Mouse (Mus musculus) heart, embryonic 16.5 days (tissue): ENCODE results near the gene Btbd19. TPM values are rescaled to one million over a fixed set of nuclear protein-coding genes. Genes with fewer than 3 reads are reported as not detected.

ENCODE experiments used
- ATAC-seq: fragments of 200-750 bp; cut with Nextera tagmentation; replicated peaks from 2 replicates; pipeline ENCODE4 v1.8.0; 2017; ENCODE audit warnings: moderate number of reproducible peaks; ENCODE audit not compliant: insufficient read depth, low FRiP score; ENCODE audit errors: extremely low read depth
- H3K27ac ChIP-seq: fragments of 300-500 bp; sonication (generic); 2 replicates; pipeline ENCODE4 v1.5.1; 2014; ENCODE audit warnings: mild to moderate bottlenecking, low read length, control low read depth, moderate library complexity
- H3K27me3 ChIP-seq: fragments of 300-500 bp; sonication (generic); 2 replicates; pipeline ENCODE4 v1.6.1; 2014; ENCODE audit warnings: low read length, mixed read lengths; ENCODE audit not compliant: control insufficient read depth, insufficient read depth
- H3K36me3 ChIP-seq: fragments of 300-500 bp; sonication (generic); 2 replicates; pipeline ENCODE4 v1.6.1; 2014; ENCODE audit not compliant: control insufficient read depth, insufficient read depth
- H3K4me1 ChIP-seq: fragments of 300-500 bp; sonication (generic); 2 replicates; pipeline ENCODE4 v1.6.1; 2014; ENCODE audit warnings: low read length, mixed read lengths; ENCODE audit not compliant: control insufficient read depth, insufficient read depth
- H3K4me2 ChIP-seq: fragments of 300-500 bp; sonication (generic); 2 replicates; pipeline ENCODE4 v1.6.1; 2014; ENCODE audit warnings: low read depth, mild to moderate bottlenecking, control low read depth, low read length
- H3K4me3 ChIP-seq: fragments of 300-500 bp; sonication (generic); 2 replicates; pipeline ENCODE4 v1.5.1; 2014; ENCODE audit warnings: mild to moderate bottlenecking, control low read depth, low read length
- H3K9ac ChIP-seq: fragments of 300-500 bp; sonication (generic); 2 replicates; pipeline ENCODE4 v1.6.1; 2014; ENCODE audit warnings: low read length, control low read depth
- H3K9me3 ChIP-seq: fragments of 300-500 bp; sonication (generic); replicated peaks from 2 replicates; pipeline ENCODE4 v1.6.1; 2016; ENCODE audit warnings: low read length; ENCODE audit not compliant: control insufficient read depth
- WGBS: fragments of 180-500 bp; shearing (Covaris S2); extraction: QIAGEN DNeasy Blood & Tissue Kit; methylation state at CpG from one replicate; pipeline ENCODE4 v1.1.7; 2014; 5-methylcytosine and 5-hydroxymethylcytosine counted together
- polyA plus RNA-seq: library from polyadenylated mRNA; unstranded; fragments of >200 nt; fragmentation: Nextera tagmentation; extraction: Ambion mirVana; gene quantifications from 2 replicates; pipeline ENCODE4 v1.2.1, GENCODE M21; 2015

The Btbd19 gene
- polyA plus RNA-seq, 1 experiment from 2014 or later, result 4.6 TPM

DNA sequence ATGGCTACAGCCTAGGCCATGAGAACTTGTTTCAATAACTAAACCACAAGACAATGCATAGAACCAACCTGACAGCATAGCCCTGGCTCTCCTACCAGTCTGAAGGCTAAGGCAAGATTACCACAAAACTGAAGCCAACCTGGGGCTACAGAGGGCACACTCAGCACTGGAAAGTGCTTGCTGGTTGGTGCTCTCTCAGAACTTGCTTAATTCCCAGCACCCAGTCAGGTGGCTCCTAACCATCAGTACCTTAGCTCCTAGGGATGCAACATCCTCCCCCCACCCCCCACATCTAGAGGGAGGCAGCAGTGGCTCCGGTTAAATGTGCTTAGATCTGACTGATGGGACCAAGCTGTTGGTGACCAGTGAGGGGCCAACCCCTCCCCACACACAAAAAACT lies 25.9 kb upstream of the Btbd19 start:
- ATAC-seq, result no peak
- H3K36me3 ChIP-seq, result peaks cover 44% of the 10 kb centered on the region
- no peak overlapping the region for H3K4me2 ChIP-seq
- 74% methylated on average over 1 of the region's 1 CpGs for WGBS
- H3K27me3 ChIP-seq, result no peaks in the 10 kb centered on the region
- no peak overlapping the region for H3K9ac ChIP-seq
- H3K27ac ChIP-seq, result no peak overlapping the region
- H3K9me3 ChIP-seq, result no peaks in the 10 kb centered on the region
- no peak overlapping the region for H3K4me3 ChIP-seq
- H3K4me1 ChIP-seq, result peaks cover 24% of the 10 kb centered on the region

DNA sequence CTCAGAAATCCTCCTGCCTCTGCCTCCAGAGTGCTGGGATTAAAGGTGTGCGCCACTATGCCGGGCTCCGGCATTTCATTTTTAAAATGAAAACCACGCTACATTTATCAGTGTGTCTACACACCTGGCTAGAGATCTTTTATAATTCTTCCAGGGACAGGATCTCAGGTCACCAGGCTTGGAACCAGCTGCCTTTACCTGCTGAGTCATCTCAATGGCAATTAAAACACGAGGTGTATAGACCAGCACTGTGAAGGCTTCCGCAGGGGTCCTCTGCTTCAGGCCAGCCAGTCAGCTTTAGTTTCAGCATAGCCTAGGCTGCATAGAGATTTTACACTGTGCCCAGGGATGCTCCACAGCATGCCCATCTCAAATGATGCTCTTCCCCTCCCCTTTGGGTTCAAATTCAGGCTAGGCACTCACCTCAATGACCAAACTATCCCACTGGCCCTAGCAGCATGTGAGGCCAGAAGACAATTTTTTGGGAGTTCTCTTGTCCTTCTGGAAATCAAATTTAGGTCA lies 24.7 kb upstream of the Btbd19 start:
- no peaks in the 10 kb centered on the region for H3K27me3 ChIP-seq
- H3K4me2 ChIP-seq, result no peak overlapping the region
- peaks cover 24% of the 10 kb centered on the region for H3K4me1 ChIP-seq
- ATAC-seq, result no peak
- peaks cover 44% of the 10 kb centered on the region for H3K36me3 ChIP-seq
- H3K4me3 ChIP-seq, result no peak overlapping the region
- H3K27ac ChIP-seq, result no peak overlapping the region
- H3K9ac ChIP-seq, result no peak overlapping the region
- WGBS, result 93% methylated on average over 6 of the region's 6 CpGs
- no peaks in the 10 kb centered on the region for H3K9me3 ChIP-seq

DNA sequence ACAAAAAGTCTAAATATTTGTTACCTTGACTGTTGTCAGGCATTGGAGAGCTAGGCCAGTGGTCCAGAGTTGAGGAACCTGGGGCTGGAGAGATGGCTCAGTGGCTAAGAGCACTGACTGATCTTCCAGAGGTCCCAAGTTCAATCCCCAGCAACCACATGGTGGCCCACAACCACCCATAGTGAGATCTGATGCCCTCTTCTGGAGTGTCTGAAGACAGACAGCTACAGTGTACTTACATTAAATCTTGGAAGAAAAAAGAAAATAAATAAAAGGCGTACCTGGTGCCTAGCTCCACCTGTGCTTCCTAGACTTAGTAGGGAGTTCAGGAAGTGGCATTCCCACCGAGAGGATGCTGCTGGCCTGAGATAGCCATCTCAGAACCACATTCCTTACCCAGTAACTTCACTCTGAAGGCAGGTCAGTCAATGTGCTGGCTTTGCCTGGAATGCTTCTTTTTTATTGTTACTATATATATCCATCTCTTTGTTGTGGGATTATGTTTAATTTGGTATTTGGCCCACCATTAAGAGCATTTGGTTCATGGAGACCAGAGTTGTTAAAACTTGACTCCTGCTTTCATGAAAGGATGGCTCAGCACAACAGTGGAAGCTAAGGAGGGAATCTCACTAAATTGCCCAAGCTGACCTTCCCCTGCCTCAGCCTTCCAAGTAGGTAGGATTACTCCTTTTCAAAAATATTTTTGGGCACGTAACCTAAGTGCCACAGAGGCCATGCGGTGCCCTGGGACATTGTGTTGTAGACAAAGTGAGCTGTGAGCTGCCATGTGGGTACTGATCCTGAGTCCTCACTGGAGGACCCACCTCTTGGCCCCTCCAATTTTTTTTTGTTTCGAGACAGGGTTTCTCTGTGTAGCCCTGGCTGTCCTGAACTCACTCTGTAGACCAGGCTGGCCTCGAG lies 24.0 kb upstream of the Btbd19 start:
- H3K36me3 ChIP-seq, result peaks cover 44% of the 10 kb centered on the region
- ATAC-seq, result no peak
- no peak overlapping the region for H3K4me3 ChIP-seq
- WGBS, result 71% methylated on average over 6 of the region's 6 CpGs
- H3K9me3 ChIP-seq, result no peaks in the 10 kb centered on the region
- no peaks in the 10 kb centered on the region for H3K27me3 ChIP-seq
- no peak overlapping the region for H3K9ac ChIP-seq
- peaks cover 21% of the 10 kb centered on the region for H3K4me1 ChIP-seq
- H3K4me2 ChIP-seq, result no peak overlapping the region
- H3K27ac ChIP-seq, result no peak overlapping the region

DNA sequence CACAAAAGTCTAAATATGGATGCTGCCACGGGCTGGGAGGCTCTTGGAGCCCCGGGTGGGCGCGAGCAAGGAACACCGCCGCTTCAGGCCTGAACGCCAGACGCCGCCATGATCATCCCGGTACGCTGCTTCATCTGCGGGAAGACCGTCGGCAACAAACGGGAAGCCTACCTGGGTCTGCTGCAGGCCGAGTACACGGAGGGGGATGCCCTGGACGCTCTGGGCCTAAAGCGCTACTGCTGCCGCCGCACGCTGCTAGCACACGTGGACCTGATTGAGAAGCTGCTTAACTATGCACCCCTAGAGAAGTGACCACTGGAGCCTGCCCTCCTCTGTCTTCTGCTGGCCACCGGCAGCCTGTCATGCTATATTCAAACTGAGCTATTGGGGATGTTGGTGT lies 23.3 kb upstream of the Btbd19 start:
- H3K4me2 ChIP-seq, result no peak overlapping the region
- peaks cover 37% of the 10 kb centered on the region for H3K36me3 ChIP-seq
- H3K4me1 ChIP-seq, result peaks cover 14% of the 10 kb centered on the region
- no peaks in the 10 kb centered on the region for H3K27me3 ChIP-seq
- H3K4me3 ChIP-seq, result no peak overlapping the region
- no peak overlapping the region for H3K9ac ChIP-seq
- WGBS, result 69% methylated on average over 24 of the region's 24 CpGs
- no peak for ATAC-seq
- H3K27ac ChIP-seq, result no peak overlapping the region
- H3K9me3 ChIP-seq, result no peaks in the 10 kb centered on the region

DNA sequence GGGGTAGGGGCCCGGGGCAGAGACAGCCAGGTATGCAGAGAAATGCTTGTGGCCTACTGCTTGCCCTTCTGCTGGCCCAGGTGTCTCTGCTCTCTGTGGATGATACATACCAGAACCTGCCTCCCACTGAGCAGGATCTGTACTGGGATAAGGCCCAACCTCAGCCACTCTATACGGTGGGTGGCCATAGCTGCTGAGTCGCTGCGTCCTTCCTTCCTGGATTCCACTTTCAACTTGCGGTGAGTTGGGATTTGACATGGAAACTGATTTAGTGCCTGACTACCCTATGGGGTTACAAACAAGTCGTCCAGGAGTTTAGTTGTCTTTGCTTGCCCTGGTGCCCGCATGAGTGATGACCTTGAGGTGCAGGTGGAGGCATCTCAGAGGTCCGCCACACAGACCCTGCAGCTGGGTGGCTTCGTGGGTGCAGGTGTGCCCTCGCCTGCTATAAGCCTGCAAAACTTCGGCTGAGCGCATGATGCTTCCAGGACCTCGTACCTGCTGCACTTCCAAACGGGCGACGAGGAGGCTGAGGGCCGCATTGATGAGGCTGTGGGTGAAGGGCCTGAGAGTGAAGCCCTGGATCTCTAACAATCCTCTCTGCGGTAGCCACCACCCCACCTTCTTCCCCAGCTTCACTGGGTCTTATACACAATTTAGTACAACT lies 22.7 kb upstream of the Btbd19 start:
- ATAC-seq, result no peak
- Histone ChIP-seq H3K9ac (no peak overlapping the region), H3K36me3 (peaks cover 31% of the 10 kb centered on the region), H3K4me3 (no peak overlapping the region), H3K4me2 (no peak overlapping the region), H3K27me3 (no peaks in the 10 kb centered on the region), H3K4me1 (peaks cover 7% of the 10 kb centered on the region), H3K9me3 (no peaks in the 10 kb centered on the region), H3K27ac (no peak overlapping the region)
- 78% methylated on average over 18 of the region's 18 CpGs for WGBS

DNA sequence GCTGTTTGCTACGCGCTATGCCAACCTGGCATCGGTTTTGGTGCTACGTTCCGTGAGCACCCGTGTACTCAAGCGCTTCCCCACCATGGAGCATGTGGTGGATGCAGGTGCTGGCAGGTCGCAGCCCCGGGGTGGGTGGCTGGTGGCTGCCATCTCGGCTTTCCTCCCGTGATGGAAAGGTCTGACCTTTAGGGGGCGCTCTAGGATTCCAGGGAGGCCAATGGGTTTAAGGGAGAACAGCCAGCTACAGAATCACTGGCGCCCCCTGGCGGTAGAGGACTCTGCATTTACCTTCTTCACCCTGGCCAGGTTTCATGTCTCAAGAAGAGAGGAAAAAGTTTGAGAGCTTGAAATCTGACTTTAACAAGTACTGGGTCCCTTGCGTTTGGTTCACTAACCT lies 20.7 kb upstream of the Btbd19 start:
- no peak for ATAC-seq
- no peak overlapping the region for H3K27ac ChIP-seq
- H3K36me3 ChIP-seq, result peaks cover 15% of the 10 kb centered on the region
- H3K4me2 ChIP-seq, result no peak overlapping the region
- no peaks in the 10 kb centered on the region for H3K27me3 ChIP-seq
- no peak overlapping the region for H3K9ac ChIP-seq
- no peak overlapping the region for H3K4me3 ChIP-seq
- H3K4me1 ChIP-seq, result no peaks in the 10 kb centered on the region
- WGBS, result 32% methylated on average over 15 of the region's 15 CpGs
- no peaks in the 10 kb centered on the region for H3K9me3 ChIP-seq

DNA sequence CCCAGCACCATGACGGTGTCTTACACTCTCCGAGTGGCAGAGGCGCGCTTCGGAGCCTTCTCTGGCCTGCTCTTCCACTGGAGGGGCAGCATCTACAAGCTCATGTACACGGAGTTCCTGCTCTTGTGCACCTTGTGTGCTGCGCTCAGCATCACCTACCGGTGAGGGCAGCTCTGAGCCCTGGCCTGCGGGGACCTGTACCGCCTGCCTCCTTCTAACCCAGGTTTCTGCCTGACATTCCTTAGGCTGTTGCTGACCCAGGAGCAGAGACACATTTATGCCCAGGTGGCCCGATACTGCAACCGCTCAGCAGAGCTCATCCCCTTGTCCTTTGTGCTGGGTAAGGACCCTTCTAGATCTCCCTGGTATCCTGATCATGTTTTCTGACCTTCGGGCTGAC lies 19.7 kb upstream of the Btbd19 start:
- Histone ChIP-seq H3K36me3 (peaks cover 5% of the 10 kb centered on the region), H3K4me3 (no peak overlapping the region), H3K27ac (no peak overlapping the region), H3K4me1 (no peaks in the 10 kb centered on the region), H3K9ac (no peak overlapping the region), H3K9me3 (no peaks in the 10 kb centered on the region), H3K27me3 (no peaks in the 10 kb centered on the region), H3K4me2 (no peak overlapping the region)
- ATAC-seq, result no peak
- WGBS, result 90% methylated on average over 13 of the region's 13 CpGs

DNA sequence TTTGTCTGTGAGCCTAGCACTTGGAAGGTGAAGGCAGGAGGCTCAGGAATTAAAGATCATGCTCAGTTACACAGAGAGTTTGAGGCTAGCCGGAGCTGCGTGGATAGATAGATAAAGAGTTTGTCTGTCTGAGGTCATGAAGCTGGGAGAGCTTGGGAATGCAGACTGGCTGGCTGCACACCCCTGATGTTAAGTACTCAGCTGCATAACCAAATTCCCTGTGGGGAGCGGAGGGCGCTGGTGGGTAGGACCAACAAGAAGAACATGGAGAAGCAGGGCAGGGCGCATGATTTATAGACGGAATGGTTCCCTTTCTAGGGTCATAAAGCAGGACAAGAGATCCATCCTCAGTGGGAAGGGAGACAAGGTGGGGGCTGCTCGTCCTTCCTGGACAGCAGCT lies 17.5 kb upstream of the Btbd19 start:
- Histone ChIP-seq H3K4me1 (no peaks in the 10 kb centered on the region), H3K4me3 (no peak overlapping the region), H3K27ac (no peak overlapping the region), H3K36me3 (no peaks in the 10 kb centered on the region), H3K27me3 (no peaks in the 10 kb centered on the region), H3K9ac (no peak overlapping the region; the same call in 1 of the 2 replicates), H3K9me3 (no peaks in the 10 kb centered on the region), H3K4me2 (no peak overlapping the region)
- no peak for ATAC-seq
- 43% methylated on average over 7 of the region's 7 CpGs for WGBS

DNA sequence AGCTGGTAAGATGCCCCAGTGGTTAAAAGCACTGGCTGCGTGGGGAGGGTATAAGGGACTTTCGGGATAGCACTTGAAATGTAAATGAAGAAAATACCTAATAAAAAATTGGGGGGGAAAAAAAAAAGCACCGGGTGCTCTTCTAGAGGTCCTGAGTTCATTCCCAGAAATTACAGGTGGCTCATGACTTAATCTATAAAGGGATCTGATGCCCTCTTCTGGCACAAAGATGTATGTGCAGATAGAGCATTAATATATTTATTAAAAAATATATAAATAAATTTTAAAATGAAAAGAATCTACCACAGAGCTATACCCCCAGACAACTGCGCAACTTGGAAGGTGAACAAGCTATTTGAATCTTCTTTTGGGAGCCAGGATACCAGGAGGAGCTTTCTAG lies 15.1 kb upstream of the Btbd19 start:
- Histone ChIP-seq H3K4me2 (no peak overlapping the region), H3K27ac (no peak overlapping the region), H3K27me3 (no peaks in the 10 kb centered on the region), H3K9ac (no peak overlapping the region), H3K4me3 (no peak overlapping the region), H3K36me3 (no peaks in the 10 kb centered on the region), H3K4me1 (no peaks in the 10 kb centered on the region), H3K9me3 (no peaks in the 10 kb centered on the region)
- WGBS, result 38% methylated on average over 4 of the region's 4 CpGs
- no peak for ATAC-seq
